ENCODE assay signal across 18 mouse cellular contexts in the genomic region with DNA sequence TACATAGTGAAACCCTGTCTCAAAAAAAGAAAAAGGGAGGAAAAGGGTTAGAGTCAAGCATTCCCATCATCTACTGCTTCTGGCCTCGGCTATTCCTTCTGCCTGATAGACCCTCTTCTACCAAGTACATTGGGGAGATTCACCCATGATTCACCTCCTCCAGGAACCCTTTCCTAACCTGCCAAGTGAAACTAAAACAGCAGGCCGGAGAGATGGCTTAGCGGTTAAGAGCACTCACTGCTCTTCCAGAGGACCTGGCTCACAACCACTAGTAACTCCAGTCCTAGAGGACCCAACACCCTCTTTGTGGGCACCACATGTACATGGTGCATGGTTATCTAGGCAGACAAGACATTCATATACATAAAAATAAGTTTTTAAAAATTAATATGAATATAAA. TPM values are rescaled to one million over a fixed set of nuclear protein-coding genes. Genes with fewer than 3 reads are reported as not detected.
DNase-seq lines count a peak whose midpoint lies in the region; ATAC-seq and TF ChIP-seq lines count a peak whose summit lies in the region.
"Had no signal": no experiment of that assay in that cellular context is flagged by ENCODE, and none has a peak within 500 bp of the region (broad histone marks: within the 10 kb centered on the region; RNA-seq: fewer than 3 reads in every experiment).

No protein-coding gene starts in this region.

- H3K4me2 ChIP-seq in liver, embryonic 11.5 days: no peak overlapping the region; the same call in 1 of the 2 replicates
- H3K4me2 ChIP-seq in midbrain, embryonic 13.5 days (replicated peaks): no peak overlapping the region
- H3K4me2 ChIP-seq in midbrain, postnatal 0 days (ENCODE audit: low read depth, low read length, poor library complexity, severe bottlenecking): no peak overlapping the region
- peak overlapping the region; percentile 56 for H3K4me2 ChIP-seq in liver, postnatal 0 days (ENCODE audit: low read depth, low read length)
- H3K4me2 ChIP-seq: embryonic facial prominence, embryonic 12.5 days had no signal

- TF ChIP-seq CTCF in gastrocnemius, adult 2 months (IDR thresholded peaks at IDR 0.05): no peak
- no peak for TF ChIP-seq CTCF in liver, adult 2 months (IDR thresholded peaks at IDR 0.05; ENCODE audit: low read depth, low read length)
- no peak for TF ChIP-seq CTCF in midbrain, postnatal 0 days (IDR thresholded peaks at IDR 0.05)
- TF ChIP-seq CTCF in liver, postnatal 0 days (IDR thresholded peaks at IDR 0.05; ENCODE audit: low read depth): no peak

- 40% methylated on average over 3 of the region's 3 CpGs for WGBS in liver, adult 2 months
- 66% methylated on average over 3 of the region's 3 CpGs for WGBS in liver, embryonic 11.5 days
- WGBS in midbrain, embryonic 13.5 days: 72% methylated on average over 3 of the region's 3 CpGs
- whole genome bisulfite sequencing in midbrain, postnatal 0 days: 70% methylated on average over 3 of the region's 3 CpGs
- 55% methylated on average over 3 of the region's 3 CpGs for WGBS in liver, postnatal 0 days (ENCODE audit: insufficient replicate concordance)

- no peak for TF ChIP-seq EP300 in liver, postnatal 0 days (IDR thresholded peaks at IDR 0.05; ENCODE audit: low read depth)

- H3K4me3 ChIP-seq in gastrocnemius, adult 2 months: no peak overlapping the region
- no peak overlapping the region for H3K4me3 ChIP-seq in liver, adult 2 months (ENCODE audit: insufficient read depth, low read depth, low read length)
- H3K4me3 ChIP-seq in liver, embryonic 11.5 days (ENCODE audit: low read depth, low read length): no peak overlapping the region
- no peak overlapping the region for H3K4me3 ChIP-seq in midbrain, embryonic 13.5 days (replicated peaks)
- H3K4me3 ChIP-seq in midbrain, postnatal 0 days (ENCODE audit: low read depth, low read length): no peak overlapping the region
- H3K4me3 ChIP-seq in liver, postnatal 0 days (ENCODE audit: low read depth, low read length): no peak overlapping the region
- H3K4me3 ChIP-seq: embryonic facial prominence, embryonic 12.5 days; heart, embryonic 12.5 days; kidney, embryonic 15.5 days had no signal

- peaks cover 62% of the 10 kb centered on the region for H3K4me1 ChIP-seq in liver, adult 2 months (ENCODE audit: control insufficient read depth, insufficient read depth, low read length)
- H3K4me1 ChIP-seq in liver, embryonic 11.5 days (replicated peaks; ENCODE audit: control insufficient read depth, insufficient read depth, low read length): peaks cover 80% of the 10 kb centered on the region
- H3K4me1 ChIP-seq in midbrain, embryonic 13.5 days (replicated peaks): peaks cover 93% of the 10 kb centered on the region
- peaks cover 11% of the 10 kb centered on the region; the same call in 1 of the 2 replicates for H3K4me1 ChIP-seq in midbrain, postnatal 0 days (ENCODE audit: insufficient read depth, low read length)
- H3K4me1 ChIP-seq in liver, postnatal 0 days (ENCODE audit: insufficient read depth): peaks cover 93% of the 10 kb centered on the region

- peak overlapping the region; percentile 46; the same call in 1 of the 2 replicates for H3K27ac ChIP-seq in gastrocnemius, adult 2 months
- H3K27ac ChIP-seq in liver, adult 2 months (replicated peaks; ENCODE audit: insufficient read depth, low read depth, low read length): peak overlapping the region; percentile 15; the same call in 1 of the 2 replicates
- no peak overlapping the region; the same call in 1 of the 2 replicates for H3K27ac ChIP-seq in liver, embryonic 11.5 days (ENCODE audit: low read depth, low read length)
- H3K27ac ChIP-seq in midbrain, embryonic 13.5 days: 0 out of 2 replicates have a peak overlapping the region, but pooled peaks have one; percentile 4
- no peak overlapping the region for H3K27ac ChIP-seq in midbrain, postnatal 0 days (ENCODE audit: low read depth, low read length)
- peak overlapping the region; percentile 97 for H3K27ac ChIP-seq in liver, postnatal 0 days (ENCODE audit: low read depth)
- H3K27ac ChIP-seq: embryonic facial prominence, embryonic 12.5 days had no signal

- peaks cover 70% of the 10 kb centered on the region for H3K79me2 ChIP-seq in liver, adult 2 months (ENCODE audit: control insufficient read depth, insufficient read depth, low read length)

- ATAC-seq in liver, embryonic 11.5 days (replicated peaks; ENCODE audit: low FRiP score): no peak
- ATAC-seq in midbrain, embryonic 13.5 days: no peak
- no peak for ATAC-seq in midbrain, postnatal 0 days (ENCODE audit: low FRiP score)
- no peak for ATAC-seq in liver, postnatal 0 days

- H3K36me3 ChIP-seq in liver, adult 2 months (ENCODE audit: control insufficient read depth, insufficient read depth, low read length): no peaks in the 10 kb centered on the region
- H3K36me3 ChIP-seq in liver, embryonic 11.5 days (ENCODE audit: control insufficient read depth, insufficient read depth, low read length): no peaks in the 10 kb centered on the region
- H3K36me3 ChIP-seq in midbrain, embryonic 13.5 days: no peaks in the 10 kb centered on the region
- H3K36me3 ChIP-seq in midbrain, postnatal 0 days (ENCODE audit: insufficient read depth, low read length): no peaks in the 10 kb centered on the region
- no peaks in the 10 kb centered on the region for H3K36me3 ChIP-seq in liver, postnatal 0 days (replicated peaks; ENCODE audit: insufficient read depth, low read length)
- H3K36me3 ChIP-seq: embryonic facial prominence, embryonic 12.5 days; heart, embryonic 12.5 days; kidney, embryonic 15.5 days had no signal

- no peak for DNase-seq in gastrocnemius, adult 2 months
- DNase-seq in gastrocnemius, postnatal 10 days: no peak
- no peak for DNase-seq in liver, adult 2 months (ENCODE audit: extremely low read depth, low read depth, low spot score)
- no peak for DNase-seq in liver, embryonic 11.5 days (ENCODE audit: low spot score)
- no peak for DNase-seq in midbrain, postnatal 0 days (ENCODE audit: low spot score)
- DNase-seq in liver, postnatal 0 days: no peak
- no peak for DNase-seq in thymus, postnatal 25 days
- DNase-seq: adrenal gland, adult 8-10 months; cerebellum, adult 18-20 months; gastrocnemius, postnatal 25 days; layer of hippocampus, postnatal 36 days; spleen, adult 18-20 months; thymus, adult 18-20 months had no signal

- no peak for TF ChIP-seq POLR2A in liver, adult 2 months (IDR thresholded peaks at IDR 0.05; ENCODE audit: extremely low read depth, insufficient read depth, low read length)

- no peak overlapping the region for H3K9ac ChIP-seq in liver, adult 2 months (ENCODE audit: low read depth, low read length)
- no peak overlapping the region for H3K9ac ChIP-seq in liver, embryonic 11.5 days (ENCODE audit: low read depth, low read length)
- H3K9ac ChIP-seq in midbrain, embryonic 13.5 days (replicated peaks): no peak overlapping the region
- no peak overlapping the region for H3K9ac ChIP-seq in midbrain, postnatal 0 days (replicated peaks; ENCODE audit: low read length, poor library complexity, severe bottlenecking)
- H3K9ac ChIP-seq in liver, postnatal 0 days (replicated peaks): no peak overlapping the region
- H3K9ac ChIP-seq: embryonic facial prominence, embryonic 12.5 days; kidney, embryonic 15.5 days; liver, embryonic 14.5 days had no signal

- H3K27me3 ChIP-seq in liver, adult 2 months (ENCODE audit: control insufficient read depth, insufficient read depth, low read length): no peaks in the 10 kb centered on the region
- no peaks in the 10 kb centered on the region for H3K27me3 ChIP-seq in liver, embryonic 11.5 days (replicated peaks; ENCODE audit: control insufficient read depth, insufficient read depth, low read length)
- H3K27me3 ChIP-seq in midbrain, embryonic 13.5 days: no peaks in the 10 kb centered on the region
- no peaks in the 10 kb centered on the region for H3K27me3 ChIP-seq in midbrain, postnatal 0 days (ENCODE audit: insufficient read depth, low read length)
- H3K27me3 ChIP-seq in liver, postnatal 0 days (ENCODE audit: insufficient read depth, low read length): no peaks in the 10 kb centered on the region
- H3K27me3 ChIP-seq: embryonic facial prominence, embryonic 12.5 days; heart, embryonic 12.5 days; kidney, embryonic 15.5 days had no signal

- H3K9me3 ChIP-seq in liver, embryonic 11.5 days (ENCODE audit: control insufficient read depth, low read length): no peaks in the 10 kb centered on the region
- H3K9me3 ChIP-seq in midbrain, embryonic 13.5 days: no peaks in the 10 kb centered on the region
- no peaks in the 10 kb centered on the region for H3K9me3 ChIP-seq in midbrain, postnatal 0 days (ENCODE audit: low read length)
- H3K9me3 ChIP-seq in liver, postnatal 0 days (ENCODE audit: low read length): no peaks in the 10 kb centered on the region
- H3K9me3 ChIP-seq: embryonic facial prominence, embryonic 12.5 days; heart, embryonic 12.5 days; kidney, embryonic 15.5 days had no signal

- intact Hi-C loops in gastrocnemius, adult 2 months (cut with DNase I): no loop called here

RNA-seq across cellular contexts. Expression of gene Mapkapk2, which starts 12.4 kb away (rescaled TPM):
- 100 to 1,000 TPM; 203 to 251 TPM for total RNA-seq in gastrocnemius, adult 2 months (2021)
- total RNA-seq in gastrocnemius, postnatal 10 days (2021): 100 to 1,000 TPM; 171 to 177 TPM
- 29.5 and 30.0 TPM in 2 replicates for total RNA-seq in liver, adult 2 months (2014; rRNA removed)
- polyA plus RNA-seq in liver, adult 2 months (2012; rRNA removed): 45.1 and 45.4 TPM in 2 replicates
- 26.9 and 30.1 TPM in 2 replicates for polyA plus RNA-seq in liver, embryonic 11.5 days (2014; fragmentation: Nextera tagmentation; extraction: Ambion mirVana)
- polyA plus RNA-seq in midbrain, embryonic 13.5 days (2015; fragmentation: Nextera tagmentation; extraction: Ambion mirVana): 29.0 and 36.3 TPM in 2 replicates
- 44.2 and 48.1 TPM in 2 replicates for total RNA-seq in midbrain, postnatal 0 days (2014; rRNA removed)
- 13.7 and 13.8 TPM in 2 replicates for polyA plus RNA-seq in midbrain, postnatal 0 days (2015; fragmentation: Nextera tagmentation; extraction: Ambion mirVana)
- polyA plus RNA-seq in liver, postnatal 0 days (2015; fragmentation: Nextera tagmentation; extraction: Ambion mirVana): 18.3 and 19.6 TPM in 2 replicates

RNA-seq across cellular contexts. Expression of gene Dyrk3, which starts 52.9 kb away (rescaled TPM):
- not detected for total RNA-seq in gastrocnemius, adult 2 months (2021)
- total RNA-seq in gastrocnemius, postnatal 10 days (2021): under 1 TPM; 0.12 to 0.14 TPM
- 0.87 and 1.3 TPM in 2 replicates for total RNA-seq in liver, adult 2 months (2014; rRNA removed)
- polyA plus RNA-seq in liver, adult 2 months (2012; rRNA removed): 0.50 and 0.73 TPM in 2 replicates
- 11.7 and 16.2 TPM in 2 replicates for polyA plus RNA-seq in liver, embryonic 11.5 days (2014; fragmentation: Nextera tagmentation; extraction: Ambion mirVana)
- polyA plus RNA-seq in midbrain, embryonic 13.5 days (2015; fragmentation: Nextera tagmentation; extraction: Ambion mirVana): 18.3 and 19.2 TPM in 2 replicates
- 10.6 and 12.0 TPM in 2 replicates for total RNA-seq in midbrain, postnatal 0 days (2014; rRNA removed)
- polyA plus RNA-seq in midbrain, postnatal 0 days (2015; fragmentation: Nextera tagmentation; extraction: Ambion mirVana): 13.0 and 13.4 TPM in 2 replicates
- polyA plus RNA-seq in liver, postnatal 0 days (2015; fragmentation: Nextera tagmentation; extraction: Ambion mirVana): 9.5 and 10.3 TPM in 2 replicates
- total RNA-seq: gastrocnemius, postnatal 25 days had no signal

Comparison
In these comparisons a context has a peak if more than half of its experiments do, and no peak if none do; other contexts are left out.
1. H3K27ac ChIP-seq: peak in gastrocnemius, adult 2 months (single experiment), liver, adult 2 months (single experiment), midbrain, embryonic 13.5 days (single experiment) and liver, postnatal 0 days (single experiment); none in liver, embryonic 11.5 days (single experiment) and midbrain, postnatal 0 days (single experiment).